Mouse (Mus musculus) heart, adult 2 months (tissue): ENCODE results near the gene Gm10518. TPM values are rescaled to one million over a fixed set of nuclear protein-coding genes. Genes with fewer than 3 reads are reported as not detected.

Experiments used
- DNase-seq, 2 experiments: peaks; one replicate each; pipeline ENCODE4 v3.0.0; 2021
- H3K27ac ChIP-seq: fragments of 200-600 bp; 2 replicates; pipeline ENCODE4 v1.8.1; 2022
- H3K27me3 ChIP-seq: fragments of 200-500 bp; 2 replicates; pipeline ENCODE4 v1.6.1; 2012; ENCODE audit warnings: mild to moderate bottlenecking, low read length, inconsistent platforms, mixed read lengths; ENCODE audit not compliant: control insufficient read depth, insufficient read depth
- H3K36me3 ChIP-seq: fragments of 200-500 bp; 2 replicates; pipeline ENCODE4 v1.6.1; 2012; ENCODE audit warnings: low read length, inconsistent platforms; ENCODE audit not compliant: control insufficient read depth, insufficient read depth
- H3K4me1 ChIP-seq: fragments of 200-500 bp; 2 replicates; pipeline ENCODE4 v1.6.1; 2011; ENCODE audit warnings: low read length; ENCODE audit not compliant: control insufficient read depth, insufficient read depth
- H3K4me3 ChIP-seq: fragments of 200-600 bp; 2 replicates; pipeline ENCODE4 v1.8.1; 2022
- H3K79me2 ChIP-seq: fragments of 200-500 bp; replicated peaks from 2 replicates; pipeline ENCODE4 v1.6.1; 2012; ENCODE audit warnings: mild to moderate bottlenecking, inconsistent platforms, low read length, moderate library complexity, mixed read lengths; ENCODE audit not compliant: control insufficient read depth, insufficient read depth
- H3K9ac ChIP-seq: fragments of 200-500 bp; 2 replicates; pipeline ENCODE4 v1.6.1; 2012; ENCODE audit warnings: low read depth, mild to moderate bottlenecking, control low read depth, inconsistent platforms, low read length, mixed read lengths
- CTCF ChIP-seq: fragments of 200-600 bp; IDR thresholded peaks from 2 replicates; pipeline ENCODE4 v1.8.1; 2022; ENCODE audit warnings: antibody characterized with exemption, mild to moderate bottlenecking, moderate library complexity
- EP300 ChIP-seq: fragments of 200-500 bp; IDR thresholded peaks from 2 replicates; pipeline ENCODE4 v1.6.1; 2011; ENCODE audit warnings: low read depth, low read length, control low read depth; ENCODE audit not compliant: insufficient read depth
- POLR2A ChIP-seq: fragments of 200-500 bp; IDR thresholded peaks from 2 replicates; pipeline ENCODE4 v1.6.1; 2011; ENCODE audit warnings: mild to moderate bottlenecking, low read depth, low read length, control low read depth; ENCODE audit not compliant: insufficient read depth
- WGBS: fragments of 180-500 bp; shearing (Covaris S2); methylation state at CpG from one replicate; pipeline ENCODE4 v1.1.7; 2018; 5-methylcytosine and 5-hydroxymethylcytosine counted together
- intact Hi-C: fragments of 180-260 bp; cut with DNase I; formaldehyde crosslinking; loops from one replicate; pipeline ENCODE4 v1.15.1; 2025
- polyA plus RNA-seq: library from polyadenylated mRNA; depleted of rRNA; stranded (reverse); fragments of >200 nt; gene quantifications from 2 replicates; pipeline ENCODE4 v1.2.3, GENCODE M21; 2012
- total RNA-seq, 2 experiments: library from RNA; stranded (reverse); gene quantifications; 2 replicates each; pipeline ENCODE4 v1.2.3; 2021

Gm10518 gene
- total and polyA plus RNA-seq, 3 experiments, result not detected

DNA sequence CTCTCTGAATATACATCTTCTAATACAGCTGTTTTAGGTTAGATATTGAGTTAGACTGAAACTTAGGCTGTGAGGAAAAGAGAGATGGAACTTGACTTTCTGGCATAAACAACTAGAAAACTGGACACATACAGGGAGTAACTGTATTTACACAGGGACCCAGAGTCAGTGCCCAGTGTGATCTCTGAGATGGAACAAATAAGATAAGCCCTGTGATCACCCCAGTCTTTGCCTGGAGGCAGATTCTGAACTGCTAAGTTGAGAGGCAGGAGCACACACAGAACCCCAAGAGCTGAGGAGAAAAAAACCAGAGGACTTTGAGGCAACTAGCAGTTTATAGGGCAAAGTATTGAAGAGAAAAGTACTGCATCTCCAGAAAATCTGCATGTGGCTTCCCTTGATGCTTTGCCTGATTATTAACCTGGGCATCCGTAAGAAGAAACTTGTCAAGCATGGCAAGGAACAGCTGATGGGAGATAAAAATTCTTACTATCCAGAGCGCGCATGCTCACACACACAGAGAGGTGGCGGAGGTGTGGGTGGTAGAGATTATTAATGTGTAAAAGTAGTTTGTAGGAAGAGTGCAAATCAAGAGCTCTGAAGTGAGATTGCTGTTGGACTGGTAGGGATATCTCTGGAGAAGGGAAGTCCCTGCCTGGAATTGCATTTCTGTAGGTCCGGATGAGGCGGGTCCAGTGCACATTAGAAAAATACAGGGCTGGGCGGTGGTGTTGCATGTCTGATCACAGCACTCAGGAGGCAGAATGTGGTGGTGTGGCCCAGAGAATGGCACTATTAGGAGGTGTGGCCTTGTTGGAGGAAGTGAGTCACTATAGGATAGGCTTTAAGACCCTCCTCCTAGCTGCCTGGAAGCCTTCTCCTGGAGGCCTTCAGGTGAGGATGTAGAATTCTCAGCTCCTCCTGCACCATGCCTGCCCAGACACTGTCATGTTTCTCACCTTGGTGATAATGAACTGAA, 33.5 kb downstream of the Gm10518 start:
- no peak overlapping the region for H3K9ac ChIP-seq
- 88% methylated on average over 7 of the region's 7 CpGs for WGBS
- no peaks in the 10 kb centered on the region for H3K27me3 ChIP-seq
- intact Hi-C loops, result no loop called here
- no peak overlapping the region for H3K4me3 ChIP-seq
- no peaks in the 10 kb centered on the region for H3K79me2 ChIP-seq
- no peak overlapping the region for H3K27ac ChIP-seq
- DNase-seq, result no peak
- no peak for TF ChIP-seq CTCF
- TF ChIP-seq POLR2A, result no peak
- TF ChIP-seq EP300, result no peak
- no peaks in the 10 kb centered on the region for H3K36me3 ChIP-seq
- no peaks in the 10 kb centered on the region for H3K4me1 ChIP-seq

DNA sequence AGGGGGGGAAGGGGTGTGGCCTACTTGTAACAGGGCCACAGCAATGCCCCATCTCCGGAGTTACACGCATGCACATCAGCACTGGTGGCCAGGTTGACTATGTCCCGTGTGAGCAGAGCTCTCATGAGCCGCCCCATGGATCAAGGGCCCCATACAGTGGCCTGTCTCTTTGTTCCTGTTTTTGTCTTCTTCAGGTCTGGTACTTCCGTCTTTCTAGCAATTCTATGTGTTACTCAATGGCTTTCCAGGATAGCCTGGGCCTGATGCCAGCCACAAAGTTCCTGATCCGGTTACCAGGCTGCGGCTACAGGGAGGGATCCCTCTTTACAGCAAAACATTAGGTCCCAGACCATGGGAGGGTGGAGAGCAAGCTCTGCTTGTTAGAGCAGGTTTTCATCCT, 39.4 kb downstream of the Gm10518 start:
- TF ChIP-seq EP300, result no peak
- no peak for TF ChIP-seq CTCF
- TF ChIP-seq POLR2A, result no peak
- no peaks in the 10 kb centered on the region for H3K27me3 ChIP-seq
- H3K79me2 ChIP-seq, result no peaks in the 10 kb centered on the region
- no peak overlapping the region for H3K4me3 ChIP-seq
- peak; percentile 52 to 68 for DNase-seq
- intact Hi-C loops, result loop anchor here (10.0 kb wide), 1 partner anchor 198 kb away; no protein-coding TSS in a partner anchor
- peaks cover 3% of the 10 kb centered on the region; the same call in 1 of the 2 replicates for H3K4me1 ChIP-seq
- WGBS, result 58% methylated on average over 7 of the region's 7 CpGs
- no peaks in the 10 kb centered on the region for H3K36me3 ChIP-seq
- no peak overlapping the region for H3K27ac ChIP-seq
- no peak overlapping the region for H3K9ac ChIP-seq

DNA sequence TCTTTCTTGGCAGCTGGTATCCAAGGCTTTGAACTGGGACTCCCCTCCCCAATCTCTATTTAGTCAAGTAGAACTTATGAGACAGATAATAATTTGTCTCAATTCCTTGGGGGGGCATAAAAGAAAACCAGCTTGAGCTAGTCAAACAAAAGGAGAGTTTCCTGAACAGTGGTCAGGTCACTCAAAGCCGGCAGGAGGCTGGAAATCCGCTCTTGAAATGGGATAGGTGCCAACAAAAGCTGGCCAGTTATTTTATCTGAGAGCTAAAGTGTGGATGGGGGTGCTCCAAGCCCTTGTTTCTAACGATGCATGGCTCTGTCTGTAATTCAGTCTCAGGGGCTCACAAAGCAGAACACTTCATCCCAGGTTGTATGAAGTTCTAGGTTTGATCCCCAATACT, 40.8 kb downstream of the Gm10518 start:
- 10% methylated on average over 3 of the region's 3 CpGs for WGBS

DNA sequence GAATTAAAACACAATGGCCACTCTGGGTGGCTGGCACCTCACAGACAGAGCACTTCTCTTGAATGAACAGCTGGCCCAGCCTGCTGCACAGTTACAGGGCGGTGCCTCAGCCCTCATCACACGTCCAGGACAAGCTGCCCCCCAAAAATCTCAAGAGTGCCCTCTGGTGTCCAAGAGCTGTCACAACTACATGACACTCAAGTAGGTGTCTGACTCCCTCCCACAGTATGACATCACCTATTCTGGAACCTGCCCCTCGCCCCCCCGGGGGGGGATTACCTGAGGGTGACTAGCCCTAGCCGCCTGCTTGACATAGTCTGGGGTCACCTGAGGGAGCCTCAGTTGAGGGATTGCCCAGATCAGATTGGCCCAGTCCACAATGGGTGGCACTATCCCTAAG, 41.7 kb downstream of the Gm10518 start:
- DNase-seq, result peak; percentile 76
- no peaks in the 10 kb centered on the region for H3K36me3 ChIP-seq
- intact Hi-C loops, result loop anchor here (2.0 to 10.0 kb wide), 5 partner anchors 40 to 387 kb away; no protein-coding TSS in a partner anchor
- no peak overlapping the region for H3K4me3 ChIP-seq
- H3K9ac ChIP-seq, result no peak overlapping the region
- H3K27me3 ChIP-seq, result no peaks in the 10 kb centered on the region
- WGBS, result 20% methylated on average over 5 of the region's 5 CpGs
- peak; percentile 92 for TF ChIP-seq CTCF
- TF ChIP-seq EP300, result 0 out of 2 replicates have a peak, but pooled peaks have one; percentile 48
- no peak for TF ChIP-seq POLR2A
- H3K4me1 ChIP-seq, result peaks cover 7% of the 10 kb centered on the region; the same call in 1 of the 2 replicates
- no peaks in the 10 kb centered on the region for H3K79me2 ChIP-seq
- H3K27ac ChIP-seq, result no peak overlapping the region

More for the DNA sequence above, 40.8 kb downstream of the Gm10518 start:
- Histone ChIP-seq H3K36me3 (no peaks in the 10 kb centered on the region), H3K4me1 (peaks cover 7% of the 10 kb centered on the region; the same call in 1 of the 2 replicates), H3K27ac (no peak overlapping the region), H3K9ac (no peak overlapping the region), H3K79me2 (no peaks in the 10 kb centered on the region), H3K4me3 (no peak overlapping the region), H3K27me3 (no peaks in the 10 kb centered on the region)
- intact Hi-C loops, result loop anchor here (2.0 to 10.0 kb wide), 3 partner anchors 39 to 199 kb away; no protein-coding TSS in a partner anchor
- DNase-seq, result no peak
- no peak for TF ChIP-seq EP300
- no peak for TF ChIP-seq CTCF
- no peak for TF ChIP-seq POLR2A

DNA sequence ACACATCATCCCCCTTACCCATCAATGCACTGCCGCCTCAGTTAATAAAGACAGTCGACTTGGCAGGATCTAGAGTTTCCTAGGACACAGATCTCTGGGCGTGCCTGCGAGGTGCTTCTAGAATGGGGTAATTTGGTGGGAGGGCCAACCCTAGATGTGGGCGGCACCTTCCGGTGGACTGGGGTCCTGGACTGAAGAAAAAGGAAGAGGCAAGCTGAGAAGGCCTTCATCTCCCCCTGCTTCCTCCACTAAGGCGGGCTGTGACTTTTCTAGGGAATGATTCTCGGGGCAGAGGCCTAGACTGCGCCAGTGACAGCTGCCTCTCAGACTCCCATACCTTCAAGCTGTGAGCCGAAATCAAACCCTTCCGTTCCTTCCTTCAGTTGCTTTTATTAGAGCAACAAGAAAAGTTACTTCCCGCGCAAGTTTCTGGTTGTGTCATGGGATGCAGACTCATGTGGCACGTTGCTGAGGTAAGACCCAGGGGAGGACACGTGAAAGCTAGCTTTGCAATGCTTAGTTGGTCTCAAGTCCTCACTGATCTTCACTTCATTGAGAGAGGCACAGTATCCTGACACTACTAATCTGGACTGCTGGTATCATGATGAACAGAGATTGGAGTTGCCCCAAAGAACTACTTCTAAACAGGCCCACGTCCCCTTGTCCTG, 42.8 kb downstream of the Gm10518 start:
- Histone ChIP-seq H3K79me2 (no peaks in the 10 kb centered on the region), H3K27me3 (no peaks in the 10 kb centered on the region), H3K4me3 (no peak overlapping the region), H3K36me3 (no peaks in the 10 kb centered on the region), H3K4me1 (peaks cover 7% of the 10 kb centered on the region; the same call in 1 of the 2 replicates), H3K27ac (no peak overlapping the region), H3K9ac (no peak overlapping the region)
- intact Hi-C loops, result loop anchor here (2.0 to 10.0 kb wide), 5 partner anchors 41 to 386 kb away; no protein-coding TSS in a partner anchor
- DNase-seq, result no peak
- WGBS, result 89% methylated on average over 16 of the region's 16 CpGs
- TF ChIP-seq POLR2A, result no peak
- no peak for TF ChIP-seq CTCF
- no peak for TF ChIP-seq EP300
